Mouse (Mus musculus) olfactory bulb, adult 2 months (tissue): ENCODE data around the gene Adamts3. TPM values are rescaled to one million over a fixed set of nuclear protein-coding genes. Genes with fewer than 3 reads are reported as not detected.

ENCODE experiments used
- H3K27ac ChIP-seq: fragments of 200-500 bp; 2 replicates; pipeline ENCODE4 v1.5.1; 2012; ENCODE audit warnings: low read depth, low read length; ENCODE audit not compliant: insufficient read depth
- H3K4me1 ChIP-seq: fragments of 200-500 bp; 2 replicates; pipeline ENCODE4 v1.6.1; 2012; ENCODE audit warnings: low read length; ENCODE audit not compliant: control insufficient read depth, insufficient read depth
- H3K4me3 ChIP-seq: fragments of 200-500 bp; 2 replicates; pipeline ENCODE4 v1.5.1; 2012; ENCODE audit warnings: mild to moderate bottlenecking, low read depth, low read length, moderate library complexity; ENCODE audit not compliant: insufficient read depth
- CTCF ChIP-seq: fragments of 200-500 bp; IDR thresholded peaks from 2 replicates; pipeline ENCODE4 v1.5.1; 2012; ENCODE audit warnings: low read depth, mild to moderate bottlenecking, low read length, moderate library complexity; ENCODE audit not compliant: insufficient read depth
- POLR2A ChIP-seq: fragments of 200-500 bp; IDR thresholded peaks from 2 replicates; pipeline ENCODE4 v1.6.1; 2012; ENCODE audit warnings: mild to moderate bottlenecking, low read depth, low read length, moderate library complexity; ENCODE audit not compliant: insufficient read depth
- WGBS: fragments of 180-500 bp; shearing (Covaris S2); methylation state at CpG from one replicate; pipeline ENCODE4 v1.1.7; 2018; 5-methylcytosine and 5-hydroxymethylcytosine counted together
- polyA plus RNA-seq: library from polyadenylated mRNA; stranded (reverse); fragments of >200 nt; gene quantifications from 2 replicates; pipeline ENCODE4 v1.2.4, GENCODE M21; 2012; ENCODE audit warnings: low replicate concordance; ENCODE audit not compliant: missing spikeins, insufficient read depth, insufficient read length

Gene Adamts3
- polyA plus RNA-seq, 1 experiment = not detected

- H3K4me3 ChIP-seq = no peak overlapping the region
Measured at GRCm38 (mm10) chr5:89653862-89654261, 229.3 kb downstream of the Adamts3 start.

GRCm38 (mm10) chr5:89646940-89647339, 236.2 kb downstream of the Adamts3 start:
- TF ChIP-seq CTCF (no peak), POLR2A (no peak)
- Histone ChIP-seq H3K4me3 (no peak overlapping the region), H3K4me1 (no peaks in the 10 kb centered on the region), H3K27ac (no peak overlapping the region)

More at GRCm38 (mm10) chr5:89653862-89654261, 229.3 kb downstream of the Adamts3 start:
- 92% methylated on average over 2 of the region's 2 CpGs for WGBS
- TF ChIP-seq CTCF (no peak), POLR2A (no peak)
- no peaks in the 10 kb centered on the region for H3K4me1 ChIP-seq
- no peak overlapping the region for H3K27ac ChIP-seq

GRCm38 (mm10) chr5:89635434-89635833, 247.7 kb downstream of the Adamts3 start:
- WGBS = 74% methylated on average over 2 of the region's 2 CpGs
- Histone ChIP-seq H3K27ac (no peak overlapping the region), H3K4me3 (no peak overlapping the region), H3K4me1 (no peaks in the 10 kb centered on the region)
- TF ChIP-seq CTCF (no peak), POLR2A (no peak)

- H3K4me1 ChIP-seq = no peaks in the 10 kb centered on the region
- H3K4me3 ChIP-seq = no peak overlapping the region
- H3K27ac ChIP-seq = no peak overlapping the region
- WGBS = 81% methylated on average over 1 of the region's 1 CpGs
- no peak for TF ChIP-seq CTCF
- no peak for TF ChIP-seq POLR2A
Measured at GRCm38 (mm10) chr5:89631599-89631998, 251.5 kb downstream of the Adamts3 start.
